Mouse (Mus musculus): ENCODE results near the gene Tmem56.

- TF ChIP-seq CTCF (IDR thresholded peaks at IDR 0.05; ENCODE audit: insufficient read depth, low read length) (no peak), POLR2A (IDR thresholded peaks at IDR 0.05; ENCODE audit: borderline replicate concordance, extremely low read depth, low read depth, low read length) (no peak)
These were observed 19.7 kb downstream of the Tmem56 start for GRCm38 (mm10) chr3:121263205-121263548.
